Mouse (Mus musculus) MEL (cell line): ENCODE data around the gene Coasy. TPM values are rescaled to one million over a fixed set of nuclear protein-coding genes. Genes with fewer than 3 reads are reported as not detected.

ENCODE experiments used
- DNase-seq: peaks from one replicate; pipeline ENCODE4 v3.0.0; 2011; ENCODE audit warnings: low read depth, low spot score
- H3K27ac ChIP-seq: 2 replicates; pipeline ENCODE4 v1.5.1; 2012; ENCODE audit warnings: low read depth, mild to moderate bottlenecking, control low read depth, low read length, moderate library complexity; ENCODE audit not compliant: control insufficient read depth
- H3K27me3 ChIP-seq, 2 experiments: fragments of 150-350 bp in 1 of 2; sonication (generic) in 1 of 2; 2 replicates each; pipeline ENCODE4 v1.6.1; 2012; ENCODE audit warnings: low read length in 2 of 2, mild to moderate bottlenecking in 2 of 2, improper control_type of control experiment in 1 of 2, moderate library complexity in 1 of 2; ENCODE audit not compliant: insufficient read depth in 2 of 2, control insufficient read depth in 1 of 2
- H3K36me3 ChIP-seq, 2 experiments: 2 replicates each; pipeline ENCODE4 v1.6.1; 2012 to 2014; ENCODE audit warnings: low read length in 2 of 2, improper control_type of control experiment in 1 of 2, inconsistent platforms in 1 of 2, mild to moderate bottlenecking in 1 of 2; ENCODE audit not compliant: insufficient read depth in 2 of 2, control insufficient read depth in 1 of 2
- H3K4me1 ChIP-seq, 2 experiments: fragments of 150-350 bp in 1 of 2; sonication (generic) in 1 of 2; 2 replicates each; pipeline ENCODE4 v1.6.1; 2012; ENCODE audit warnings: low read length in 2 of 2, improper control_type of control experiment in 1 of 2, mild to moderate bottlenecking in 1 of 2; ENCODE audit not compliant: insufficient read depth in 2 of 2, control insufficient read depth in 1 of 2
- H3K4me3 ChIP-seq, 2 experiments: fragments of 150-350 bp in 1 of 2; sonication (generic) in 1 of 2; 2 replicates each; pipeline ENCODE4 v1.5.1; 2012; ENCODE audit warnings: low read depth in 2 of 2, low read length in 2 of 2, mild to moderate bottlenecking in 2 of 2, moderate library complexity in 2 of 2, control low read depth in 1 of 2, improper control_type of control experiment in 1 of 2; ENCODE audit not compliant: control insufficient read depth in 1 of 2, insufficient read depth in 1 of 2
- H3K79me2 ChIP-seq: 2 replicates; pipeline ENCODE4 v1.6.1; 2012; ENCODE audit warnings: mild to moderate bottlenecking, low read length, moderate library complexity; ENCODE audit not compliant: control insufficient read depth, poor library complexity, insufficient read depth
- H3K9ac ChIP-seq: 2 replicates; pipeline ENCODE4 v1.6.1; 2012; ENCODE audit warnings: low read depth, mild to moderate bottlenecking, control low read depth, low read length, moderate library complexity; ENCODE audit not compliant: control insufficient read depth, poor library complexity, severe bottlenecking
- H3K9me3 ChIP-seq: fragments of 150-350 bp; sonication (generic); replicated peaks from 2 replicates; pipeline ENCODE4 v1.6.1; 2012; ENCODE audit warnings: mild to moderate bottlenecking, low read length, improper control_type of control experiment, moderate library complexity; ENCODE audit not compliant: insufficient read depth
- BHLHE40 ChIP-seq: IDR thresholded peaks from 2 replicates; pipeline ENCODE4 v1.6.1; 2012; ENCODE audit warnings: low read depth, mild to moderate bottlenecking, inconsistent platforms, low read length, improper control_type of control experiment, borderline replicate concordance
- CTCF ChIP-seq, 3 experiments: IDR thresholded peaks in 2 of 3; conservative IDR thresholded peaks in 1 of 3; 2 replicates each; pipeline ENCODE4 v1.5.1; 2011 to 2012; ENCODE audit warnings: low read length in 3 of 3, low read depth in 2 of 3, mild to moderate bottlenecking in 2 of 3, improper control_type of control experiment in 1 of 3, inconsistent platforms in 1 of 3, mixed read lengths in 1 of 3, moderate library complexity in 1 of 3; ENCODE audit not compliant: control insufficient read depth in 1 of 3, insufficient read depth in 1 of 3, poor library complexity in 1 of 3, severe bottlenecking in 1 of 3
- EP300 ChIP-seq, 2 experiments: IDR thresholded peaks; 2 replicates each; pipeline ENCODE4 v1.6.1; 2011; ENCODE audit warnings: improper control_type of control experiment in 2 of 2, low read length in 2 of 2, low read depth in 1 of 2, mild to moderate bottlenecking in 1 of 2
- ETS1 ChIP-seq: IDR thresholded peaks from 2 replicates; pipeline ENCODE4 v1.6.1; 2012; ENCODE audit warnings: low read depth, mild to moderate bottlenecking, inconsistent platforms, low read length, improper control_type of control experiment, moderate library complexity
- GABPA ChIP-seq: IDR thresholded peaks from 2 replicates; pipeline ENCODE4 v1.6.1; 2012; ENCODE audit warnings: low read depth, mild to moderate bottlenecking, inconsistent platforms, low read length, improper control_type of control experiment, moderate library complexity
- HCFC1 ChIP-seq: IDR thresholded peaks from 2 replicates; pipeline ENCODE4 v1.6.1; 2012; ENCODE audit warnings: low read depth, mild to moderate bottlenecking, inconsistent platforms, low read length, improper control_type of control experiment, moderate library complexity
- MAX ChIP-seq: IDR thresholded peaks from 2 replicates; pipeline ENCODE4 v1.6.1; 2011; ENCODE audit warnings: low read length, improper control_type of control experiment
- MAZ ChIP-seq: IDR thresholded peaks from 2 replicates; pipeline ENCODE4 v1.6.1; 2012; ENCODE audit warnings: low read depth, mild to moderate bottlenecking, inconsistent platforms, low read length, improper control_type of control experiment
- MYB ChIP-seq: IDR thresholded peaks from 2 replicates; pipeline ENCODE4 v1.6.1; 2011; ENCODE audit warnings: mild to moderate bottlenecking, low read depth, low read length, improper control_type of control experiment
- NRF1 ChIP-seq: IDR thresholded peaks from 2 replicates; pipeline ENCODE4 v1.6.1; 2014; ENCODE audit warnings: low read depth, mild to moderate bottlenecking, inconsistent platforms, low read length, improper control_type of control experiment, moderate library complexity; ENCODE audit not compliant: poor library complexity, insufficient read depth, severe bottlenecking
- POLR2A ChIP-seq, 2 experiments: IDR thresholded peaks; 2 replicates each; pipeline ENCODE4 v1.6.1; 2011 to 2012; ENCODE audit warnings: low read length in 2 of 2, mild to moderate bottlenecking in 2 of 2, control low read depth in 1 of 2, improper control_type of control experiment in 1 of 2, low read depth in 1 of 2, moderate library complexity in 1 of 2; ENCODE audit not compliant: control insufficient read depth in 1 of 2, insufficient read depth in 1 of 2, poor library complexity in 1 of 2
- POLR2AphosphoS2 ChIP-seq: IDR thresholded peaks from 2 replicates; pipeline ENCODE4 v1.6.1; 2011; ENCODE audit warnings: low read length, improper control_type of control experiment
- RAD21 ChIP-seq: IDR thresholded peaks from 2 replicates; pipeline ENCODE4 v1.6.1; 2011; ENCODE audit warnings: mild to moderate bottlenecking, low read depth, low read length, improper control_type of control experiment
- SIN3A ChIP-seq: IDR thresholded peaks from 2 replicates; pipeline ENCODE4 v1.6.1; 2012; ENCODE audit warnings: low read length, improper control_type of control experiment, inconsistent platforms
- SMC3 ChIP-seq: IDR thresholded peaks from 2 replicates; pipeline ENCODE4 v1.6.1; 2011; ENCODE audit warnings: low read depth, low read length, improper control_type of control experiment
- TAL1 ChIP-seq: IDR thresholded peaks from 2 replicates; pipeline ENCODE4 v1.6.1; 2012; ENCODE audit warnings: mild to moderate bottlenecking, inconsistent platforms, low read length, moderate library complexity, mixed read lengths
- TBP ChIP-seq: IDR thresholded peaks from 2 replicates; pipeline ENCODE4 v1.8.0; 2011; ENCODE audit warnings: low read depth, low read length, improper control_type of control experiment
- TCF12 ChIP-seq: IDR thresholded peaks from 2 replicates; pipeline ENCODE4 v1.6.1; 2014; ENCODE audit warnings: low read depth, mild to moderate bottlenecking, inconsistent platforms, low read length, improper control_type of control experiment, moderate library complexity
- USF2 ChIP-seq, 2 experiments: IDR thresholded peaks; 2 replicates each; pipeline ENCODE4 v1.6.1; 2011 to 2012; ENCODE audit warnings: improper control_type of control experiment in 2 of 2, low read length in 2 of 2, borderline replicate concordance in 1 of 2, inconsistent platforms in 1 of 2, low read depth in 1 of 2, mild to moderate bottlenecking in 1 of 2; ENCODE audit not compliant: insufficient read depth in 1 of 2
- ZC3H11A ChIP-seq: IDR thresholded peaks from 2 replicates; pipeline ENCODE4 v1.6.1; 2012; ENCODE audit warnings: low read depth, mild to moderate bottlenecking, inconsistent platforms, low read length, improper control_type of control experiment
- polyA plus RNA-seq, 2 experiments: library from polyadenylated mRNA; stranded (reverse) in 1 of 2; unstranded in 1 of 2; fragments of >175 nt in 1 of 2; fragments of >200 nt in 1 of 2; gene quantifications; 2 replicates each; pipeline versions ENCODE4 v1.2.1 to v1.2.4; 2012; ENCODE audit warnings: low replicate concordance in 2 of 2, low read depth in 1 of 2; ENCODE audit not compliant: insufficient read length in 2 of 2, insufficient read depth in 1 of 2, missing spikeins in 1 of 2
- total RNA-seq: library from RNA; depleted of rRNA; stranded (reverse); fragments of 300-350 nt; gene quantifications from 2 replicates; pipeline ENCODE4 v1.2.3, GENCODE M21; 2012

The Coasy gene
- total and polyA plus RNA-seq, 3 experiments, result 34.8 to 44.2 TPM; not detected in 1

- H3K36me3 ChIP-seq, result no peaks in the 10 kb centered on the region; a peak in 2 of 4 replicates
- no peak for DNase-seq
- no peaks in the 10 kb centered on the region for H3K79me2 ChIP-seq
- no peaks in the 10 kb centered on the region for H3K9me3 ChIP-seq
- no peaks in the 10 kb centered on the region for H3K27me3 ChIP-seq
- no peaks in the 10 kb centered on the region for H3K4me1 ChIP-seq
- no peak overlapping the region for H3K27ac ChIP-seq
- H3K4me3 ChIP-seq, result no peak overlapping the region
- no peak overlapping the region for H3K9ac ChIP-seq
- TF ChIP-seq MYB (no peak), MAZ (no peak), BHLHE40 (no peak), POLR2A (IDR thresholded peaks at IDR 0.05; ENCODE audit: control insufficient read depth in 1 of 2, insufficient read depth in 1 of 2, low read depth in 1 of 2, low read length in 2 of 2, poor library complexity in 1 of 2) (no peak), CTCF (IDR thresholded peaks at IDR 0.05 in 2 of 3, conservative IDR thresholded peaks at IDR 0.05 in 1 of 3; ENCODE audit: control insufficient read depth in 1 of 3, insufficient read depth in 1 of 3, low read depth in 2 of 3, low read length in 3 of 3, poor library complexity in 1 of 3, severe bottlenecking in 1 of 3) (no peak), SIN3A (no peak), MAX (no peak)
Measured at GRCm38 (mm10) chr11:101047502-101047901, 34.9 kb upstream of the Coasy start.

DNA sequence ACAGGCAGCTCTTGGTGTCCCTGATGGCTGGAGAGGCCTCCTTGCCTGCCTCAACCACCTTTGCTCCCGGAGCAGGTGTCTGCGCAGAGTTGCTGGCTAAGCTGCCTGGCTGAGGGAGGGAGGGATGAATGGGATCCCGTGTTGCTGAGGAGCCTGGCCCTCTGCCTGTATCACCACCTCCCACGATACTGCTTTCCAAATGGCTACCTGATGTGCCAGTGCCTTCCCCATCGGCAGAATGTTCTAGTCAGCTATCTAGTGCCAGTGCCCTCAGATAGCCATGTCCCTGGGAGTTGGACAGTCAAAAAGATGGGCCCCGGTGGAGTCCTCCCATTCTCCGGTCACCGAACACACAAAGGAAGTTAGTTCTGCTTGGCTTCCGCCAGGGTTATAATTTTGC is 32.0 kb upstream of the Coasy start:
- Histone ChIP-seq H3K9ac (no peak overlapping the region), H3K9me3 (no peaks in the 10 kb centered on the region), H3K79me2 (no peaks in the 10 kb centered on the region), H3K27me3 (no peaks in the 10 kb centered on the region), H3K4me1 (no peaks in the 10 kb centered on the region), H3K4me3 (no peak overlapping the region), H3K27ac (no peak overlapping the region), H3K36me3 (no peaks in the 10 kb centered on the region; a peak in 1 of 4 replicates)
- no peak for DNase-seq
- no peak for TF ChIP-seq NRF1
- no peak for TF ChIP-seq USF2 (IDR thresholded peaks at IDR 0.05; ENCODE audit: borderline replicate concordance in 1 of 2, insufficient read depth in 1 of 2, low read depth in 1 of 2, low read length in 2 of 2)
- no peak for TF ChIP-seq BHLHE40
- TF ChIP-seq RAD21, result no peak
- no peak for TF ChIP-seq ETS1
- TF ChIP-seq, all 39 proteins: peak for 0

DNA sequence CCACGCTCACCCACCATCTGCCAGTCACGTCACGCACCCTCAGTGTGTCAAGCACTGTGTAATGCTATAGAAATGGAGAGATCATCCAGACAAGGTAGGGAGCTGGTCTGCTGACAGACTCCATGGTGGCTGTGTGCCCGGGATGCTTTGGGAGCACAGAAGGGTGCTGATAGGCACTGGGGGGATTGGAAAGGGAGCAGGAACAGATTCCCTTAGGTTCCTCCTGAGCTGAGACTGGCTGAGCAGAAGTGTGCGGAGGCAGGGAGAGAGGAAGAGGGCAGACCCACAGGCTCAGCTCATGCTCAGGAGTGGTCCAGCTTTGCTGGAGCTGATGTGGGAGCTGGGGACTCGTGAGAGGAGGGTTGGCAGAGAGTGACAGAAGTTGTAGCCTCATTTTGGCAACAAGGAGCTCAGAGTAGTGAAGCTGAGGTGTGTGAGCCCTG is 31.3 kb upstream of the Coasy start:
- Histone ChIP-seq H3K9me3 (no peaks in the 10 kb centered on the region), H3K9ac (no peak overlapping the region), H3K79me2 (no peaks in the 10 kb centered on the region), H3K27me3 (no peaks in the 10 kb centered on the region), H3K4me3 (no peak overlapping the region), H3K36me3 (no peaks in the 10 kb centered on the region), H3K27ac (no peak overlapping the region), H3K4me1 (no peaks in the 10 kb centered on the region)
- TF ChIP-seq USF2 (IDR thresholded peaks at IDR 0.05; ENCODE audit: borderline replicate concordance in 1 of 2, insufficient read depth in 1 of 2, low read depth in 1 of 2, low read length in 2 of 2) (no peak), HCFC1 (no peak), TAL1 (no peak), TBP (no peak), SMC3 (no peak), TCF12 (no peak), ZC3H11A (no peak), EP300 (IDR thresholded peaks at IDR 0.05; ENCODE audit: low read depth in 1 of 2, low read length in 2 of 2) (no peak), POLR2AphosphoS2 (no peak), GABPA (no peak)
- DNase-seq, result no peak
